9 mouse cellular contexts compared by ENCODE assay signal in the genomic region with DNA sequence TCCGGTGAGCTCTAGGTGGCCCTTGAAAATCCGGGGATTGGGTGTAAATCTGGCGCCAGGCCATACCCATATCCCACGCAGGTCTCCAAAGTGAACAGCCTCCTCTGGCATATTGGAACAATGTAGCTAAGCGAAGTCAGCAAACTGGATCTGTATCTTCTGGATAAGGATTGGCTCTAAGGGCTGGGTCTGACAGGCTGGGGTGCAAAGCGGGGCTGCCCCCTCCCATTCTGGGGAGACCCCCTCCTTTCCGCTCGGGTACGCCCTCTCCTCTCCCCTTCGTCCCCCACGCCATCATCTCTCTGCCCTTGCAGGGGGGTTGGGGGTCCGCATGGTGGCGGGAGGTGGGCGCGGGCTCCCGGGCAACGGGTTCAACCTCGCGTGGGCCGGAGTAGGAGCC. TPM values are rescaled to one million over a fixed set of nuclear protein-coding genes. Genes with fewer than 3 reads are reported as not detected.
DNase-seq lines count a peak whose midpoint lies in the region; ATAC-seq and TF ChIP-seq lines count a peak whose summit lies in the region.
"Had no signal": no experiment of that assay in that cellular context is flagged by ENCODE, and none has a peak within 500 bp of the region (broad histone marks: within the 10 kb centered on the region; RNA-seq: fewer than 3 reads in every experiment).

No protein-coding gene starts in this region.

- no peak for TF ChIP-seq CTCF in kidney, postnatal 0 days (IDR thresholded peaks at IDR 0.05; ENCODE audit: low read depth)
- TF ChIP-seq CTCF in G1E (IDR thresholded peaks at IDR 0.05; ENCODE audit: low read depth, low read length) = no peak

- no peak overlapping the region for H3K4me3 ChIP-seq in kidney, postnatal 0 days (replicated peaks; ENCODE audit: low read depth, low read length)
- no peak overlapping the region for H3K4me3 ChIP-seq in G1E (ENCODE audit: low read depth, low read length)

- ATAC-seq in kidney, postnatal 0 days (replicated peaks; ENCODE audit: low FRiP score, low read depth) = 0 out of 2 replicates have a peak, but pooled peaks have one; percentile 46
- ATAC-seq in G1E (ENCODE audit: extremely low read depth, insufficient number of reproducible peaks, low FRiP score, poor library complexity, severe bottlenecking) = peak; percentile 100

- WGBS in kidney, postnatal 0 days = 96% methylated on average over 20 of the region's 20 CpGs

- no peaks in the 10 kb centered on the region for H3K4me1 ChIP-seq in kidney, postnatal 0 days (replicated peaks; ENCODE audit: insufficient read depth, low read length)
- no peaks in the 10 kb centered on the region for H3K4me1 ChIP-seq in G1E (ENCODE audit: insufficient read depth, low read depth, low read length)

- no peak overlapping the region for H3K27ac ChIP-seq in kidney, postnatal 0 days

- no peaks in the 10 kb centered on the region for H3K27me3 ChIP-seq in kidney, postnatal 0 days (ENCODE audit: insufficient read depth, low read length)
- H3K27me3 ChIP-seq in G1E (ENCODE audit: insufficient read depth, low read length) = no peaks in the 10 kb centered on the region; the same call in 1 of the 2 replicates

- H3K4me2 ChIP-seq in kidney, postnatal 0 days (ENCODE audit: low read length) = no peak overlapping the region

- no peaks in the 10 kb centered on the region for H3K9me3 ChIP-seq in kidney, postnatal 0 days (replicated peaks; ENCODE audit: low read length)
- peaks cover 6% of the 10 kb centered on the region for H3K9me3 ChIP-seq in G1E (replicated peaks)

- no peak overlapping the region for H3K9ac ChIP-seq in kidney, postnatal 0 days (ENCODE audit: low read depth, low read length)

- no peaks in the 10 kb centered on the region for H3K36me3 ChIP-seq in kidney, postnatal 0 days (ENCODE audit: insufficient read depth, low read length)
- H3K36me3 ChIP-seq in G1E (replicated peaks) = no peaks in the 10 kb centered on the region

- peak; percentile 50 for DNase-seq in kidney, postnatal 0 days (ENCODE audit: low spot score)
- DNase-seq in kidney, adult 8-10 months = no peak
- peak; percentile 99 for DNase-seq in G1E (ENCODE audit: low spot score)
- DNase-seq in embryo, embryonic 11.5 days (ENCODE audit: low read depth, low spot score) = peak; percentile 1
- peak; percentile 90 for DNase-seq in mesoderm, embryonic 11.5 days (ENCODE audit: low read depth, low spot score)
- no peak for DNase-seq in gastrocnemius, postnatal 25 days
- DNase-seq in spleen, adult 18-20 months = no peak
- DNase-seq in adrenal gland, adult 2 months = no peak
- DNase-seq: adrenal gland, postnatal 25 days had no signal

RNA-seq across cellular contexts. Expression of gene Zfp945, which starts 9.4 kb away (rescaled TPM):
- 24.2 and 27.2 TPM in 2 replicates for polyA plus RNA-seq in kidney, postnatal 0 days (2015; fragmentation: Nextera tagmentation; extraction: Ambion mirVana)
- total RNA-seq in G1E (2014; fragmentation: Nextera tagmentation) = 41.5 and 44.8 TPM in 2 replicates
- total RNA-seq in G1E (2017) = 20.9 and 22.9 TPM in 2 replicates
- 0.17 and 0.49 TPM in 2 replicates for polyA plus RNA-seq in G1E (2012)
- 1 to 10 TPM; 2.6 to 2.7 TPM for total RNA-seq in gastrocnemius, postnatal 25 days (2021)
- 10 to 100 TPM in 1 of 2 experiments, 1 to 10 TPM in 1; 9.3 to 14.0 TPM for total RNA-seq in adrenal gland, adult 2 months (2021)
- 0.85 and 0.93 TPM in 2 replicates for polyA plus RNA-seq in adrenal gland, adult 2 months (2012; rRNA removed)

Comparison
In these comparisons a context has a peak if more than half of its experiments do, and no peak if none do; other contexts are left out.
1. DNase-seq: peak in kidney, postnatal 0 days (single experiment), G1E (single experiment), embryo, embryonic 11.5 days (single experiment) and mesoderm, embryonic 11.5 days (single experiment); none in kidney, adult 8-10 months (0 of 2), gastrocnemius, postnatal 25 days (single experiment), spleen, adult 18-20 months (0 of 2) and adrenal gland, adult 2 months (single experiment).